Mouse (Mus musculus): ENCODE data around the gene Adprh.

- TF ChIP-seq POLR2A (IDR thresholded peaks at IDR 0.05; ENCODE audit: insufficient read depth, low read depth, low read length) (no peak), CTCF (IDR thresholded peaks at IDR 0.05) (no peak), EP300 (IDR thresholded peaks at IDR 0.05; ENCODE audit: insufficient read depth, low read depth, low read length) (no peak)
Measured at GRCm38 (mm10) chr16:38443721-38444464, 8.6 kb downstream of the Adprh start.

All from heart, adult 2 months (tissue).